Mouse (Mus musculus) CD4-positive, CD25-positive, alpha-beta regulatory T cell, adult 2 months (primary cell): Measurements from ENCODE around the gene Ddit4.

Source experiments
- DNase-seq: peaks from one replicate; pipeline ENCODE4 v3.0.0-alpha.2; 2012; ENCODE audit warnings: low read depth, low spot score

Gene Ddit4

GRCm38 (mm10) chr10:59920485-59920809, 31.2 kb downstream of the Ddit4 start:
- no peak for DNase-seq

DNA sequence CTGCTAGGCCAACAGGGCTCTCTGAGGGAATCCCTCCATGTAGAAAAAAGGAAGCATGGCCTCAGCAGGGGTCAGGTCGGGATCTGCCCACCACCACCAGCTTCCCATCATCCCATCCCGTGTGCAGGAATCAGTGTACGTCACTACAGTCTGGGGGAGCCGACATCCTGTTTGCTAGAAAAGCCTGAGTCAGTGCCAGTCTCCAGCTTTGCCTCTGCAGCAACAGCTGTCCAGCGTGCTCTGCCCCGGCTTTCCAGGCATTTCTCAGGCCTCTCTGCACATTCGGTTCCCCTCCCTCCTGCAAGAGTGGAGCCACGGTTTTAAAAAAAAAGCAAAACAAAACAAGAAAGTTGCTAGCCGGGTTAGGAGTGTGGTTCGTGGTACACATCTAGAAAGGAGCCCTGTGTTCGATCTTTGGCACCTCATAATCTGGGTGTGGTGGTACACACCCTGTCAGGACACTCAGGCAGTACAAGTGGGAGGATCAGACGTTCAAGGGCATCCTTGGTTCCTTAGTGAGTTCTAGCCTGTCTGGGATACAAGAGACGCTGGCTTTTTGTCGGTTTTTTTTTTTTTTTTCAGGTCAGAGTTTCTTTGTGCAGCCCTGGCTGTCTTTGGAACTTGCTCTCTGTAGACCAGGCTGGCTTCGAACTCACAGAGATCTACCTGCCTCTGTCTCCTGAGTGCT, 32.0 kb downstream of the Ddit4 start:
- DNase-seq = no peak

- DNase-seq = no peak
Measured at GRCm38 (mm10) chr10:59918111-59918510, 33.5 kb downstream of the Ddit4 start.

GRCm38 (mm10) chr10:59916649-59917048, 35.0 kb downstream of the Ddit4 start:
- peak; percentile 68 for DNase-seq

- DNase-seq = no peak
Measured at GRCm38 (mm10) chr10:59916159-59916558, 35.5 kb downstream of the Ddit4 start.

DNA sequence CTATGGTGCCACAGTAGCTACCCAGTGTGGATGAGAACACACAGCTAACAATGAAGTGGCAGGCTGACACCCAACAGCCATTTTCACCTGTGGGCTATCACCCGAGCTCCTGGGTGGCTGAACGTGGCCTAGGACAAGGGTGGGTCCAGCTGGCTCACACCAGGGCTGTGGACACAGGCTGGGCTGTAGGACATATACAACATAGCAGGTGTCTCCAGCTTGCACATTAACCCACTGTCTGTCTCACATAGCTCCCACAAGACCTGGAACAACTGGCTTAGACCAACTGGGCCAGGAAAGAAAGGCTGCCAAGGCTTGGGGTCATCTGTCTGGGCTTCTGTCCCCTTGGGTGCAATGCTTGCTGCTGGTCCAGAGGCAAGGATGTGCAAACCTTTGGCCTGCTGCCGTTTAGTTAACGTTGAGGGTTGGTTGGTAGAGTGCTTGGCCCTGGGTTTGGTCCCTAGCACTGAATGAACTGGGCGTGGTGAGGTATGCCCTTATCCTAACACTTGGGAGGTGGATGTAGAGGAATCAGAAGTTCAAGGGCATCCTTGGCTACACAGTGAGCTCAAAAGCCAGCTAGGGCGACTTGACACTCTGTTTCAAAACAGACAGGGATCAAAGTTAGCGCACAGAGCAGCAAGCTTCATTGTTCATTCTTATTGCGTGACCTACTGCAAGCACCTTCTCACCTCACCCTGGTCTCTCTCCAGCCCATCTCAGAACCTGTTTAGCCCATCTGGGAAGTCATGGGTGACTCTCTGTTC, 36.3 kb downstream of the Ddit4 start:
- DNase-seq = peak; percentile 6

DNA sequence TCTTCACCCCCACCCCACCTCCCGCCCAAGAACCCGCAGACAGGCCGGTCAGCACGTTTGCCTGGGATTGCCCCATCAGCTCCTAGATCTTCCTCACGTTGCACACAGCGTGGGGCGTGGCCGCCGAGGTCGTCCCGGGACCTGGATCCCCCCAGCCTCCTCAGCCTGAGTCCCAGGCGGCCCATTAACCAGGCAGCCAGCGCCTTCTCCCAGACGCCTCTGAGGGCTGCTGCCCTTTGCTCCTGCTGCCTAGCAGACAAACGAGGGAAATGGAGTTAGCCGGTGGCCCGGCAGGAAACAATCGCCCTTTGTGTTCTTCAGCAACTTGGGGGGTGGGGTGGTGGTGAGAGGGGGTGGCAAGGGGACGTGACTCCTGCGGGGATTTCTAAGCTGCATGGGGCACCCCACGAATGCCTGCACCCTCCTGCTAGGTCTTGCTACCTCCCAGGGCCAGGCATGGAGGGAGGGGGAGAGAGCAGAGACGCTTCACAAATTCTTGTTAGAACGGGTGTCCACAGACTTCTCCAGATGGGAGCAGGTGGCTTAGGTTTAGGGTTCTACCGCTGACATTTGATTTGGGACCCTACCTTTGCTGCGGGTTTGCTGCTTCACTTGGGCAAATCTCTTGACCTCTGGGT, 40.0 kb downstream of the Ddit4 start:
- DNase-seq = peak; percentile 53

- peak; percentile 85 for DNase-seq
Measured at GRCm38 (mm10) chr10:59911091-59911490, 40.5 kb downstream of the Ddit4 start.

GRCm38 (mm10) chr10:59909357-59909847, 42.2 kb downstream of the Ddit4 start:
- no peak for DNase-seq

GRCm38 (mm10) chr10:59908776-59909315, 42.8 kb downstream of the Ddit4 start:
- no peak for DNase-seq

DNA sequence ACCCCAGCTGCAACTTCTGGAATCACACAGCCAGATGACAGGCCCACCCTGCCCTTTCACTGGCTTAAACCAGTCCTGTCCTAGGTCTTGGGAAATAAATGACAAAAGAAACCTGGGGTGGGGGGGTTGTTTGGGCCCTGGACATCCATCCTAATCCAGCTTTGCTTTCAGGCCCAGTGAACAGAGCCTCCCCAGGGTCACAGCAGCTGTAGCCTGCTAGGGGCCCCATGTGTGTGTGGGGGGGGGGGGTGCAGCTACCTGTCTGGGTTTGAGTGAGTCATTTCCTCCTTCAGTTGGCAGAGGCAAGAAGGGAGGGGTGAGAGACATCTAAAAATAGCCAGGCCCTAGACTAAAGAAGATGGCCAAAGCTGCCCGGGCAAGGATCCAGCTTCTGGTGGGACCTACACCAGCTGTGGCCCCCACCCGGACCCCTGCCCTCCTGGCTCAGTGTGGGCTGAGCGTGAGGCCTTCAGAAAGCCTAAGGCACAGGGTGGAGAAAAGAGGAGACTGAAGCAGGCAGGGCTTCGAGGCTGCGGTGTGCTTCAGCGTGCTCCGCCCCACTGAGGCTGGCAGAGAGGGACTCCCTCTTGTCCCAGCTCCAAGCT, 43.8 kb downstream of the Ddit4 start:
- peak; percentile 82 for DNase-seq

DNA sequence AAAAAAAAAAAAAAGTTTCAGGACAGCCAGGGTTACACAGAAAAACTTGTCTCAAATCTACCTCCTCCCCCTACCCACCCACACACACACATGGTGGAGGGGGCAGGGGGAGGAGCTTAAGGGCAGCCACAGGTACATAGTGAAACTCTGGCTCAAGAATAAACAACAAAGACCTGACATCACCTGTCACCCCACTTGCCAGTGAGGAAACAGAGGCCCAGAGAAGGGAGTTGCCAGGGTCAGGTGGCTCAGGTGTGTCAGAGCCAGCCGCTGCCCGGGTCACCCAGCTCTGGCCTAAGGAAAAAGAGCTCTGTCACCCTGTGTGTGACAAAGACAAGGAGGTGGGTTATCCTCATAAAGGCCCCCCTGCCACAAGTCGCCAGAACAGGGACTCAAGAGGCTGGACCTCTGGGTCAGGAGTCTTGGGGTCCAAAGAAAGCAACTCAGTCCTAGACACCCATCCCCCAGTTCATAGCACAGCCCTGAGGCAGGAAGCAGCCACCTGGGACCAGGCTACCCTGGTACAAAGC, 44.5 kb downstream of the Ddit4 start:
- DNase-seq = peak; percentile 80

DNA sequence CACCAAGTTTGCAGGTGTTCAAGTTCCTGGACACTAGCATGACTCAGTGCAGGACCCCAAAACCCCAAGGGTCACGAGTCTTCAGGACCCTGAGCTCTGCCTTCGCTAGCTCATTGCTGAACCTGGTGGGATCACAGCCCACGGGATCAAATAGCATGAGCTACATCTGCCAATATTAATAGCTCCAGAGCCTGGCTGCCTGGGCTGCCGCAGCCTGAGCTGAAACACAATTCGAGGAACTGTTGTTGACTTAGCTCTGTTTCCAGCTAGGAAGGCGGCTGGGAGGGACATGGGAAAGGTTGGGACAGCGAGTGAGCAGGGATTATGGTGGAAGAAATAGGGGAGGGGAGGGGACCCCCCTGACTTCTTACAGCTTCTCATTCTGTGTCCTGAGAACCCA, 48.5 kb downstream of the Ddit4 start:
- no peak for DNase-seq

- no peak for DNase-seq
Measured at GRCm38 (mm10) chr10:59902606-59902990, 49.0 kb downstream of the Ddit4 start.

- peak; percentile 55 for DNase-seq
Measured at GRCm38 (mm10) chr10:59901986-59902605, 49.5 kb downstream of the Ddit4 start.

DNA sequence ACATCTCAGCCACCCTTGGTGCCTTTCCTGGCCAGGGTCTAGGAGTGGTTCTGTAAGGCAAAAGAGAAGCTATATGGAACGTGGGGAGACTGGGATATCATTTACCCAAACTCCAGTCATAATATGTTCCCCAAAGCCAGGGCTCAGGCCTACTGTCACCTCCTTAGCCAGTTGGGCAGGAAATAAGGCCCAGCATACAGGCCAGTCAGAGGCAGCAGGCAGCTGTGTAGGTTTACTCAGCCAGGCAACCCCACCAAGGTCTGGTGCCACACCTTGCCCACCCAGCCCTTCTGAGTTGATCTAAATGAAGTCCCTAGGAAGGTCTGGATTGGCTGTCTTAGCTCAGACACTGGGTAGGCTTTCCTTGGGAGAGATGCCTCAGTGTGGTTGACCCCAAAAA, 50.2 kb downstream of the Ddit4 start:
- no peak for DNase-seq

- DNase-seq = peak; percentile 76
Measured at GRCm38 (mm10) chr10:59900939-59901338, 50.7 kb downstream of the Ddit4 start.

DNA sequence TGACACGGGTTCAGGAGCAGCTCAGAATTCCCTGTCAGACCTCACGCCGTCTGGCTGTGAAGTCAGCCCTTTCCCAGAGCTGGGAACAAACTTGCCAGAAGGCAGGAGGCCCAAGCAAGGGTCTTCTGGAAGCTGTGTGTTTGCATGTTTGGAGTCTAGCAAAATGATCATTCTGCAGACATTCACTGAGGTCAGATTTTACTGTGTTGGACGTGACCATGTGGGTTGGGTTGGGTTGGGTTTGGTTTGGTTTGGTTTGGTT, 51.5 kb downstream of the Ddit4 start:
- DNase-seq = no peak
